Mouse (Mus musculus): Measurements from ENCODE around the gene Hipk1. TPM values are rescaled to one million over a fixed set of nuclear protein-coding genes. Genes with fewer than 3 reads are reported as not detected.

Hipk1 gene
- polyA plus RNA-seq, 1 experiment from 2014 or later, result 16.8 TPM

DNA sequence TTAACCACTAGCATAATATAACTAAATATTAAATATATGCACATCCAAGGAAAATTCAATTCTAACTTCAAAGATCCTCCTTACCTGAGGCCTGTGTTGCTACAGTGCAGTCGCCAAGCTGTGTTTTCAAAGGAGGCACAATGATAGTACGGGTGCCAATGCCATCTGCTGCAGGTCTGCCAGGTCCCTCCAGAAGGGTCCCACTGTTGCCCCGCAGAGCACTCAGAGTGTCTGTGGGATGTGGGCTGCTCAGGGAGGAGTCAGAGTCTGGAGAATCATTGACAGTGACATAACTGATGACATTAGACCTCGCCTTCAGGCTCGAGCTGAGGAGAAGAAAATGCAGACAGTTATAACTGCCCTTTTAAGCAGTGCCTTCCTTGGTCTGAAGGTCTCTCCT lies 44.7 kb downstream of the Hipk1 start:
- Histone ChIP-seq H3K27ac (ENCODE audit: low read depth) (no peak overlapping the region), H3K4me1 (ENCODE audit: insufficient read depth) (no peaks in the 10 kb centered on the region), H3K9me3 (ENCODE audit: low read depth, low read length) (no peaks in the 10 kb centered on the region), H3K9ac (no peak overlapping the region), H3K36me3 (ENCODE audit: insufficient read depth) (peaks cover 78% of the 10 kb centered on the region), H3K27me3 (ENCODE audit: insufficient read depth, low read length) (no peaks in the 10 kb centered on the region), H3K4me2 (no peak overlapping the region), H3K4me3 (ENCODE audit: low read depth, low read length) (no peak overlapping the region)
- WGBS, result 87% methylated on average over 5 of the region's 5 CpGs
- TF ChIP-seq CTCF (IDR thresholded peaks at IDR 0.05; ENCODE audit: low read depth), result no peak
- DNase-seq, result no peak
- no peak for ATAC-seq (ENCODE audit: insufficient read depth)

GRCm38 (mm10) chr3:103745001-103745770 lies 46.2 kb downstream of the Hipk1 start:
- Histone ChIP-seq H3K9me3 (ENCODE audit: low read depth, low read length) (no peaks in the 10 kb centered on the region), H3K4me3 (ENCODE audit: low read depth, low read length) (no peak overlapping the region), H3K27ac (ENCODE audit: low read depth) (no peak overlapping the region), H3K9ac (no peak overlapping the region), H3K36me3 (ENCODE audit: insufficient read depth) (peaks cover 68% of the 10 kb centered on the region), H3K4me2 (no peak overlapping the region), H3K27me3 (ENCODE audit: insufficient read depth, low read length) (no peaks in the 10 kb centered on the region), H3K4me1 (ENCODE audit: insufficient read depth) (no peaks in the 10 kb centered on the region)
- 90% methylated on average over 14 of the region's 14 CpGs for WGBS
- no peak for TF ChIP-seq CTCF (IDR thresholded peaks at IDR 0.05; ENCODE audit: low read depth)
- DNase-seq, result no peak
- no peak for ATAC-seq (ENCODE audit: insufficient read depth)

DNA sequence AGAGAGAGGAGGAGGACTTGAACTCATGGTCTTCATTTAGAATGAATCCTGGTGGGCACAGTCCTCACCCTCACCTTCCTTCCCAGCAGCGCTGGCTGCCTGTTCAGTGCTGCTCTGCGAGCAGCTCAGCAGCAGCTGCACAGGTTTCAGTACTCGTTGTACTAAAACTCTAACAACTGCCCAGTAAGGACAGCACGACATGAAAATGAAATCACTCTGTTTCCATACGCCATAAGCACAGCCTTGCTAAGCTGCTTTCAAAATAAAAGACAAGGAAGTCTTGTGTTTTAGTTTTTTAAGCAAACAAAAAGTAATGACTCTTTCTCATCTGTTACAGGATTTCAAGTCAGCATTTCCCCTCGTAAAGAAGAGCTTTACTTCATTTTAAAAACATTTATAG lies 48.2 kb downstream of the Hipk1 start:
- WGBS, result 81% methylated on average over 6 of the region's 6 CpGs
- Histone ChIP-seq H3K4me2 (no peak overlapping the region), H3K9ac (no peak overlapping the region), H3K9me3 (ENCODE audit: low read depth, low read length) (no peaks in the 10 kb centered on the region), H3K27me3 (ENCODE audit: insufficient read depth, low read length) (no peaks in the 10 kb centered on the region), H3K27ac (ENCODE audit: low read depth) (no peak overlapping the region), H3K4me1 (ENCODE audit: insufficient read depth) (no peaks in the 10 kb centered on the region), H3K4me3 (ENCODE audit: low read depth, low read length) (no peak overlapping the region), H3K36me3 (ENCODE audit: insufficient read depth) (peaks cover 49% of the 10 kb centered on the region)
- no peak for DNase-seq
- no peak for TF ChIP-seq CTCF (IDR thresholded peaks at IDR 0.05; ENCODE audit: low read depth)
- ATAC-seq (ENCODE audit: insufficient read depth), result no peak

- Histone ChIP-seq H3K4me3 (ENCODE audit: low read depth, low read length) (no peak overlapping the region), H3K4me1 (ENCODE audit: insufficient read depth) (peaks cover 16% of the 10 kb centered on the region), H3K36me3 (ENCODE audit: insufficient read depth) (peaks cover 30% of the 10 kb centered on the region), H3K4me2 (no peak overlapping the region), H3K27me3 (ENCODE audit: insufficient read depth, low read length) (no peaks in the 10 kb centered on the region), H3K27ac (ENCODE audit: low read depth) (no peak overlapping the region), H3K9me3 (ENCODE audit: low read depth, low read length) (no peaks in the 10 kb centered on the region), H3K9ac (no peak overlapping the region)
- 48% methylated on average over 5 of the region's 5 CpGs for WGBS
- TF ChIP-seq CTCF (IDR thresholded peaks at IDR 0.05; ENCODE audit: low read depth), result peak; percentile 23; the same call in 1 of the 2 replicates
- peak; percentile 22 for DNase-seq
- no peak for ATAC-seq (ENCODE audit: insufficient read depth)
Measured at GRCm38 (mm10) chr3:103740342-103740741, 51.0 kb downstream of the Hipk1 start.

- Histone ChIP-seq H3K9ac (peak within 1 kb of the TSS; percentile 53), H3K4me2 (peak within 1 kb of the TSS; percentile 69), H3K36me3 (ENCODE audit: insufficient read depth) (peaks cover 20% of the 10 kb centered on the region), H3K27me3 (ENCODE audit: insufficient read depth, low read length) (no peaks in the 10 kb centered on the region), H3K4me3 (ENCODE audit: low read depth, low read length) (peak within 1 kb of the TSS; percentile 35), H3K9me3 (ENCODE audit: low read depth, low read length) (no peaks in the 10 kb centered on the region), H3K4me1 (ENCODE audit: insufficient read depth) (peaks cover 22% of the 10 kb centered on the region), H3K27ac (ENCODE audit: low read depth) (peak within 1 kb of the TSS; percentile 97)
- no peak for ATAC-seq (ENCODE audit: insufficient read depth)
- WGBS, result 77% methylated on average over 1 of the region's 1 CpGs
- no peak for DNase-seq
- TF ChIP-seq CTCF (IDR thresholded peaks at IDR 0.05; ENCODE audit: low read depth), result no peak
Measured at GRCm38 (mm10) chr3:103739329-103739728, 52.0 kb downstream of the Hipk1 start, which contains the start of gene Gm10964. Gm10964 (plus strand) TSS chr3:103739366.

DNA sequence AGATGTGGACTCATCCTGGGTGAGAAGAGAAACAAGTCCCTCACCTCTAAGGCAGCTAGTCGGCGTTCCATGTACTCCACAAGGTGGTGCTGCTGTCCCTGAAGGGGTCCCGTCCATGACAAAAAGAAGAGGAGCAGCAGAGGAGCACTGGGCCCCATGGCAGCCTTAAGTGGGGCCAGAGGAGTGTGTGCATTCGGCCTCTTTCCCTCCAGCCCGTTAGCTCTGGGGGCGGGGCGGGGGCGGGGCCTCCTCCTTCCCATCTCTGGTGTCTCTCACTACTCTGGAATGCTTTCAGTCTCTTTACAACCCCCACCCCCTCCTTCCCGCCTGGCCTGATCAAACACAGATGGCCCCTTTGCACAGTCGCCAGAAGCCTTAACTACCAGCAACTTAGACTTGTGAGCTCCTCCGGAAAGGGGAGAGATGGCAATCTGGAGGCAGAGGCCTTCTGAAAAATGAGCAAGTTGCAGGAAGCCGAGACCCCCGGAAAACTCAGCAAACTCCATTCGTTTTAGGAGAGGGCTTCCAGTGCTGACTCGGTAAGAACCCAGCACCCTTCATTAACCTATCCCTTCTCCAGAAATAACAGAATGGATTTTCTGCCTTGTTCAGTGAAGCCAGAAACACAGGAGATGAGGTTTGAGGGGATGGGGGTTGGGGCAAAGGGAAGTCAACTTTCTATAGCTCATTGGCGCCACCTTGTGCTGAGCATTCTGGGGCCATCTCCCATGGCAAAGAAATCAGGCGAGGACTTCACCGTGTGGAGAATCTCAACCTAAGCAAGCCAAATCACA lies 53.4 kb downstream of the Hipk1 start, which contains the start of gene Olfml3:
Gene Olfml3, minus strand, starts transcription at position 224 of the 794 bp plus-strand sequence.
- TF ChIP-seq CTCF (IDR thresholded peaks at IDR 0.05; ENCODE audit: low read depth), result peak; percentile 90
- Histone ChIP-seq H3K36me3 (ENCODE audit: insufficient read depth) (0 out of 2 replicates have a peak, but pooled peaks cover 9% of the 10 kb centered on the region), H3K9ac (peak within 1 kb of the TSS; percentile 53), H3K4me2 (peak within 1 kb of the TSS; percentile 69), H3K9me3 (ENCODE audit: low read depth, low read length) (no peaks in the 10 kb centered on the region), H3K4me1 (ENCODE audit: insufficient read depth) (peaks cover 32% of the 10 kb centered on the region), H3K27me3 (ENCODE audit: insufficient read depth, low read length) (no peaks in the 10 kb centered on the region), H3K27ac (ENCODE audit: low read depth) (peak within 1 kb of the TSS; percentile 97), H3K4me3 (ENCODE audit: low read depth, low read length) (peak within 1 kb of the TSS; percentile 35)
- ATAC-seq (ENCODE audit: insufficient read depth) (peak; percentile 86), DNase-seq (peak; percentile 97)
- WGBS, result under 1% methylated on average over 18 of the region's 18 CpGs
